Mouse (Mus musculus) cortical plate, adult 2 months (tissue): Measurements from ENCODE around the gene Arhgef25. TPM values are rescaled to one million over a fixed set of nuclear protein-coding genes. Genes with fewer than 3 reads are reported as not detected.
"Not testable (repeated sequence)": the region's sequence is repeated elsewhere in the genome, so short reads cannot be mapped to it uniquely, and the experiment has no call there.

Experiments used
- H3K27ac ChIP-seq: fragments of 200-500 bp; 2 replicates; pipeline ENCODE4 v1.5.1; 2012; ENCODE audit warnings: low read length, control low read depth, inconsistent platforms; ENCODE audit not compliant: insufficient read depth
- H3K4me1 ChIP-seq: fragments of 200-500 bp; 2 replicates; pipeline ENCODE4 v1.6.1; 2011; ENCODE audit warnings: low read length; ENCODE audit not compliant: control insufficient read depth, insufficient read depth
- H3K4me3 ChIP-seq: fragments of 200-500 bp; 2 replicates; pipeline ENCODE4 v1.5.1; 2011; ENCODE audit warnings: mild to moderate bottlenecking, low read length, control low read depth; ENCODE audit not compliant: insufficient read depth
- CTCF ChIP-seq: fragments of 200-500 bp; IDR thresholded peaks from 2 replicates; pipeline ENCODE4 v1.5.1; 2011; ENCODE audit warnings: mild to moderate bottlenecking, control low read depth, low read length; ENCODE audit not compliant: insufficient read depth; ENCODE audit errors: extremely low read depth
- POLR2A ChIP-seq: fragments of 200-500 bp; IDR thresholded peaks from 2 replicates; pipeline ENCODE4 v1.6.1; 2011; ENCODE audit warnings: mild to moderate bottlenecking, low read length, control low read depth; ENCODE audit not compliant: insufficient read depth; ENCODE audit errors: extremely low read depth
- polyA plus RNA-seq: library from polyadenylated mRNA; depleted of rRNA; stranded (reverse); fragments of >200 nt; gene quantifications from 2 replicates; pipeline ENCODE4 v1.2.3, GENCODE M21; 2012; rRNA removed

Gene Arhgef25
- polyA plus RNA-seq, 1 experiment, result 225 TPM

DNA sequence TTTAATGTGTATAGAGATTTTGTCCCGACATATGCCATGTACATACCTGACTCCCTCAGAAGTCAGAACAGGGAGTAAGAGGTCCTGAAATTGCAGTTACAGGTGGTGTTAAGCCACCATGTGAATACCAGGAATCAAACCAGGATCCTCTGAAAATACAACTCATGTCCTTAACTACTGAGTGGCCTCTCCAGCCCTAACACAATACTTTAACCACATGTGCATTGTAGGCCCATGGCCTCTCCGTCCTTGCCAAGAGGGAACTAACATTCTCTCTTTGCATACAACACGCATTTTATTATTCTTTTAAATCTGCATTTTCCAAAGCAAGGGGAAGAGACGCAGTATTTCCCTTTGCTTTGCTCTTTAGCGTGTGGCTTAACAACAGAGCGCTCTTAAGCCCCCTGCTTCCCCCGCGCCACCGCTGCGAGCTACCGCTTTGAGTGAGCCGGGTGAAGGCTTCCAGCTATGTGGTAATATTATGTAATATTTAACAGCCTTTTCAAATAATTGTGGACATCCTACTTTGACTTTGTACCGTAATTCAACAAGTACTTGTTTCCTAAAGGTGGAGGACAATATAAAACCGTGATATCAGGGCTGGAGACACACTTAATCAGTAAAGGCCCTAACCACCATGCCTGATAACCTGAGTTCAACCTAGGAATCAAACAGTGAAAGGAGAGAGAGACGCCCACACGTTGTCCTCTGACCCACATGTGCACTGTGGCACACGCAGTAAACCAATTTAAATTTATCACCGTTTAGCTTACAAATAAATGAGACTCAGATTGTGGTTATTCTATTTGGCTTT lies 51.3 kb downstream of the Arhgef25 start:
- H3K4me3 ChIP-seq, result no peak overlapping the region
- H3K4me1 ChIP-seq, result no peaks in the 10 kb centered on the region
- no peak for TF ChIP-seq POLR2A
- TF ChIP-seq CTCF, result no peak
- no peak overlapping the region for H3K27ac ChIP-seq

DNA sequence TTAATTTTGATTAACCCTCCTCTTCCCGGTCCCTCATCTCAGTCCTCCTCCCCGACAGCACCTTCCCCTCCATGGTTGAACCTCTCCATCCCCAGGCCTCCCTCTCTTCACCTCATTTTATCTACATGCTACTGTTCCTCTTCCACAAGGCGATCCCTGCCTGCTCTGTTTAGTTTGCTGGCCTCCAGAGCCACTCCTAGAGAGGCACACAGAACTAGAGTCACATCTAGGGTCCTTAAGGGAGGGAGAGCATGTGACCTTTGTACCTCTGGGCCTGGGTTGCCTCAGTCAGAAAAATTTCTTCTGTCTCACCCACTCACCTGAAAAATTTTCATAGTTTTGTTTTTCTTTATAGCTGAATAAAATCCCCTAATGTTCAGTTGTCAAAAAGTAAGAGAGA lies 52.0 kb downstream of the Arhgef25 start:
- H3K4me1 ChIP-seq, result no peaks in the 10 kb centered on the region
- H3K27ac ChIP-seq, result no peak overlapping the region
- no peak overlapping the region for H3K4me3 ChIP-seq
- TF ChIP-seq CTCF (no peak), POLR2A (no peak)

DNA sequence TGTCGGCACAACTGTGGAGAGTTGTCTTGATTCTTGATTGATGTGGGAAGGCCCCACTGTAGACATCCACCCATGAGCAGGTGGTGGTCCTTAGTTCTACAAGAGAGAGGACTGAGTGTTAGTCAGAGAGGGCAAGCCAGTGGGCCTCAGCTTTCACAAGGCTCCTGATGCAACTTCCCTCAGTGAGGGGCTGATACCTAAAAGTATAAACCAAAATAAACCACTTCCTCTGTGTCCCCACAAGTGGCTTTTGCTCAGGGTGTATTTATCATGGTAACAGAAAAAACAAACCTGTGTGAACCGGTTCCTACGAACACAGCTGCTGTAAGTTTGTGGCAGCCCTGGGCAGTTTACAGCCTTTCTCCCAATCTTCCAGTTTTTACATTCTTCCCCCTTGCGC lies 53.4 kb downstream of the Arhgef25 start:
- no peak overlapping the region for H3K27ac ChIP-seq
- H3K4me3 ChIP-seq, result no peak overlapping the region
- no peaks in the 10 kb centered on the region for H3K4me1 ChIP-seq
- no peak for TF ChIP-seq POLR2A
- TF ChIP-seq CTCF, result no peak

DNA sequence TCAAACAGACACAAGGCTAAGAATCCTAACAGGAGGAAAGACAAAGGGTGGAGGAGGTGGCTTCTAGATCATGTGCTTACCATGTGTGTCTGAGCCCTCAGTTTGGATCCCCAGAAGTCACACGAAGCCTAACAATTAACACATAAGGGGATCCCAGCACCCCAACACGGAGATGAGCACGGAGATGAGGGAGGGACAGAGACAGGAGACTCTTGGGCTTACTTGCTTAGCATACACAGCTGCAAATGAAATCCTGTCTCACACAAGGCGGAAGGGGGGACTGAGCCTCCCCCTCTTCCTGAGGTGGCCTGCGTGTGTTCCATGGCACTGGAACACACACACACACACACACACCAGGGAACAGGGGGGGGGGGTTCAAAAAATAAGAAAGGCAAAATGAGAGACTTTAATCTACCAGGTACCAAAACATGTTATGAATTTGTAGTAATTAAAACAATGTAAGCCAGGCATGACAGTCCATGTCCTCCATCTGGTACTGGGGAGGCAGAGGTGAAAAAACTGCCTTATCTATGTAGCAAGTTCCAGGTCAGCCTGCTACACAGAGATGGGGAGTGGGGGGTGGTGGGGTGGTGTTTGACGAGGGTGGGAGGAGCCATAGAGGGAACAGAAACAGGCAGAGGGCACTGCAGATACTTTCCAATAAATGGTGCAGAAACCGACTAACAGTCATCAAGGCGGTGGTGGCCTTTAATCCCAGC lies 54.6 kb downstream of the Arhgef25 start:
- no peak for TF ChIP-seq POLR2A
- TF ChIP-seq CTCF, result no peak
- no peak overlapping the region for H3K4me3 ChIP-seq
- H3K27ac ChIP-seq, result no peak overlapping the region
- no peaks in the 10 kb centered on the region for H3K4me1 ChIP-seq

DNA sequence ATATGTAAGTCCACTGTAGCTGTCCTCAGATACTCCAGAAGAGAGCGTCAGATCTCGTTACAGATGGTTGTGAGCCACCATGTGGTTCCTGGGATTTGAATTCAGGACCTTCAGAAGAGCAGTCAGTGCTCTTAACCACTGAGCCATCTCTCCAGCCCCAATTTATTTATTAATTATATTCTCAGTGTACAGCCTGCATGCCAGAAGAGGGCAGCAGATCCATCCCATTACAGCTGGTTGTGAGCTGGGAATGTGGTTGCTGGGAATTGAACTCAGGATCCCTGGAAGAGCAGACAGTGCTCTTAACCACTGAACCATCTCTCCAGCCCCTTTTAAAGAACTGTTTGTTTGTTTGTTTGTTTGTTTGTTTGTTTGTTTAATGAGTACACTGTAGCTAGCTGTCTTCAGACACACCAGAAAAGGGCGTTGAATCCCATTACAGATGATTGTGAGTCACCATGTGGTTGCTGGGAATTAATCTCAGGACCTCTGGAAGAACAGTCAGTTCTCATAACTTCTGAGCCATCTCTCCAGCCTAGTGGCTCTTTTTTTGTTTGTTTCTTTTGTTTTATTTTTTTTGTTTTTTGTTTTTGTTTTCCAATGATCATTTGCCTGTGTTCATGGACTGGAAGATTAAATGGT lies 55.4 kb downstream of the Arhgef25 start:
- H3K4me1 ChIP-seq, H3K27ac ChIP-seq, H3K4me3 ChIP-seq: not testable (repeated sequence)
- TF ChIP-seq CTCF, result peak; percentile 25; the same call in 1 of the 2 replicates

Other genes with a start within 250 kb of the Arhgef25 start
- gene Ctdsp2, start 211.4 kb downstream of the Arhgef25 start, polyA plus RNA-seq, result 76.5 TPM in 2 replicates
- 0.11 and 0.19 TPM in 2 replicates for gene Avil, start 189.4 kb downstream of the Arhgef25 start, polyA plus RNA-seq
- 34.6 and 36.2 TPM in 2 replicates for gene Tsfm, start 159.2 kb downstream of the Arhgef25 start, polyA plus RNA-seq
- gene Mettl1, start 148.7 kb downstream of the Arhgef25 start, polyA plus RNA-seq, result 14.0 and 14.6 TPM in 2 replicates
- 0.19 and 0.21 TPM in 2 replicates for gene Eef1akmt3, start 148.6 kb downstream of the Arhgef25 start, polyA plus RNA-seq
- gene Cyp27b1, start 141.8 kb downstream of the Arhgef25 start, polyA plus RNA-seq, result 0.67 and 0.78 TPM in 2 replicates
- 11.8 TPM in 2 replicates for gene March9, start 129.9 kb downstream of the Arhgef25 start, polyA plus RNA-seq
- gene Cdk4, start 126.5 kb downstream of the Arhgef25 start, polyA plus RNA-seq, result 134 and 139 TPM in 2 replicates
- 81.3 and 88.3 TPM in 2 replicates for gene Tspan31, start 119.8 kb downstream of the Arhgef25 start, polyA plus RNA-seq
- gene Agap2, start 114.8 kb downstream of the Arhgef25 start, polyA plus RNA-seq, result 383 and 414 TPM in 2 replicates
- 106 TPM in 2 replicates for gene Os9, start 69.0 kb downstream of the Arhgef25 start, polyA plus RNA-seq
- gene B4galnt1, start 24.9 kb downstream of the Arhgef25 start, polyA plus RNA-seq, result 127 and 129 TPM in 2 replicates
- gene Slc26a10, start 9.4 kb downstream of the Arhgef25 start, polyA plus RNA-seq, result 8.7 TPM in 2 replicates
- gene Dtx3, start 5.6 kb upstream of the Arhgef25 start, polyA plus RNA-seq, result 371 and 407 TPM in 2 replicates
- 116 and 117 TPM in 2 replicates for gene Pip4k2c, start 21.5 kb upstream of the Arhgef25 start, polyA plus RNA-seq
- 1,251 and 1,302 TPM in 2 replicates for gene Kif5a, start 73.3 kb upstream of the Arhgef25 start, polyA plus RNA-seq
- 304 and 309 TPM in 2 replicates for gene Dctn2, start 76.3 kb upstream of the Arhgef25 start, polyA plus RNA-seq
- 35.1 TPM in 2 replicates for gene Mbd6, start 98.9 kb upstream of the Arhgef25 start, polyA plus RNA-seq
- 71.6 and 75.6 TPM in 2 replicates for gene Mars, start 121.7 kb upstream of the Arhgef25 start, polyA plus RNA-seq
- gene Arhgap9, start 131.9 kb upstream of the Arhgef25 start, polyA plus RNA-seq, result 1.2 and 1.4 TPM in 2 replicates
- gene Gli1, start 151.9 kb upstream of the Arhgef25 start, polyA plus RNA-seq, result 2.3 and 2.6 TPM in 2 replicates
- 0.10 and 0.19 TPM in 2 replicates for gene Inhbe, start 164.3 kb upstream of the Arhgef25 start, polyA plus RNA-seq
- not detected in 2 replicates for gene Inhbc, start 180.3 kb upstream of the Arhgef25 start, polyA plus RNA-seq
- 185 and 201 TPM in 2 replicates for gene R3hdm2, start 190.2 kb upstream of the Arhgef25 start, polyA plus RNA-seq